Mouse (Mus musculus): ENCODE results near the gene Sugct.

The Sugct gene

GRCm38 (mm10) chr13:17296460-17296859, 398.9 kb downstream of the Sugct start:
- no peak for DNase-seq (ENCODE audit: low read depth, low spot score)

DNA sequence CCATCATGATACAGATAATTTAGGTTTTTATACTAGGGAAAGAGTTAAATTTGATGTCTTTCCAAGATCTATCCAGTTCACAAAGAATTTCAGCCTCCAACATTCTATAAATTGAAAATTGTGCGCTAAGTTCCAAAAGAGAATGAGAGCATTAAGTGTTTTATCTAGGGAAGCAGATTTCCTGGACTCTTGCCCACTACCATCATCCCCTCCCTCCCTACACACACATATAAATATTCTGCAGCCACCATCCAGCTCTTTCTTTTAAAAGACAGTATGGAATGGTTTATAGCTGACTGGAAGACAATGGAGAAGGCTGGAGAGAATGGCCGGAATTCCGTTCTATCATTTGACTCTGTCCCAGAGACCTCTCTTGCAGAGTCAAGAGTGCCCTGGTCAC, 404.3 kb downstream of the Sugct start:
- no peak for DNase-seq (ENCODE audit: low read depth, low spot score)

GRCm38 (mm10) chr13:17288377-17288776, 407.0 kb downstream of the Sugct start:
- no peak for DNase-seq (ENCODE audit: low read depth, low spot score)

DNA sequence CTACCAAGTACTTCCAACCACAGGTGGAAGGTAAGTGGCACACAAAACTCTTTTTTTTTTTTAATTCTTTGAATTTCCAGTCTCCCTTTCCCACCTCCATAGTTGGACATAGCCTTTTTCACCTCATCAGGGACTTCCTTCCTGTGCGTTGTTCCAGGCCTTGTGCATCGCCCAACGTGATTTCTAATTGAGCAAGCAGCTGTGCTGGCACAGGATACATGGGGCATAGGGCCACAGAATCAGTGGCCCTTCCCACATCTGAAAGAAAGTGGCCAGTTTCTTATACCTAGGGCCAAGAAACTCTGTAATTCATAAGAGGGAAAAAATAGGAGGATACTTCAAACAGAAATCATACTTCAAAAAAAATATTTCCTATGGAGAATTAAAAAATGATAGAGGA, 449.4 kb downstream of the Sugct start:
- DNase-seq (ENCODE audit: low read depth, low spot score) = no peak

DNA sequence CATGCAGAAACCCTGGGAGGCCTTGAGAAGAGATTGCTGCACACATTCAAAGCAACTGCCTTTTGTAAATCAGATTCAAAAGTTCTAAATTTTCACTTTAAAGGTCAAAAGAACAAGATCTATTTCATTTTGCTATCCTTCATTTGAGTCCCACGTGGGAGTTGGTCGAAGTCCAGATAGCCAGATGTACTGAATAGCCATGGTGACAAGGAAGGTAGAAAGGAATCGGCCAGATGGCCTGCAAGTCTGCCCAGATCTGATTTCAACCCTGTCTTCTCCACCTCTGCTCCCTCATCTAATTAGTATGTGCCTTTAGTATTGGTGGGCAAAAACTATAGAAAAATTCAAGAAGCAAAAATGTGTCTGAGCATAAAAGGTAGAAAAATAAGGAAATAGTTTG, 478.8 kb downstream of the Sugct start:
- DNase-seq (ENCODE audit: low read depth, low spot score) = no peak

DNA sequence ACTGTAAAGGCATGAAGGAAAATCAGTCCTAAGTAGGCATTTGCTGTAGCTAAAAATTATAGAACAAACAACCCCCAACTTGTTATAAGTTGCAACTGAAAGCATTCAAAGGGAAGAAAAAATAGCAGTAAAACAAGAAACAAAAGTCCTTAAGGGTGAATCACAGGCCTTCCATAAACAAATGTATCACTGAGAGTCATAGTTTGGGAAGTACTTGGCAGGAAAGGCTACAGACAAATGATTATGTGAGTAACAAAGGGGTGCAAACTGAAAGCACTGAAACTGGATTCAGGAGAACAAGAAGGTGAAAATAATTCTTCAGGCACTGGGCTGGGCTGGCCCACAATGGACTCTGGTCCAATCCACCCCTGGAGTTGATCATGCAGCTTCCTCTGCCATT, 482.7 kb downstream of the Sugct start:
- no peak for DNase-seq (ENCODE audit: low read depth, low spot score)

- no peak for DNase-seq (ENCODE audit: low read depth, low spot score)
These were observed 505.1 kb downstream of the Sugct start for GRCm38 (mm10) chr13:17190180-17190762.

DNA sequence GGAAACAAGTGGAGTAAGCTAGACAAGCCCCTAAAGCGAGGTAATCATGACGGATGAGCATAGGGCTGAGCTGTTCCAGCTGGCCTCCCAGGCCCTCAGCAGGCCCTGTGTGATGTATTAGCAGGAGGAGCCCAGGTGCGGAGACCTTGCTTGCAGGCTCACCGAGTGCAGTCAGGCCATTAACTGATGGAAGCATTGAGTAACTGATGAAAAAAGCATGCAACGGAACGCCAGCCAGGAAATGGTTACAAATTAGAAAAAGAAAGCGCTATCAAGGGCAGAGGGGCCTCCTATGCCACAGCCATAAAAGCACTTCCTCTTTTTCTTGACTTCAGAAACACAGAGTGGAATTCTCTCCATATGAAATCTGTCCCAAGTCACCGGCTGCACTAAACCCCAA, 510.1 kb downstream of the Sugct start:
- DNase-seq (ENCODE audit: low read depth, low spot score) = no peak

DNA sequence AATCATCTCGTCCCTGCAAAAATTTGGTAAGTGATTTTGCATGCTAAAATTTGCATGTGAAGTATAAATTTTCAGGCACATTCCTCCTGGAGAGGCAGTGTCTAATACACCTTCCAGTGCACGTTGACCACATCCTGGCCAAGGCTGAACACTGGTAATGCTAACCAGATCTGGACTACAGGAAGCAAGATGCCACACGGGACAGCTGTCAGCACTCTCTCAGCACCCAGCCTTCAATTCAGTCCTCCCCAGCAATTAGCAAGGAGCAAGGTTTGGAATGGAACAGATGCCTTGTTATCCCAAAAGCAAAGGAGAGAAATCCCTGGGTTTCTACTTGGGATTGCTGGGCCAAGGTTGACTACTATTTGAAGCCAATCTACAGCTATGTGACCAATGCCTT, 529.4 kb downstream of the Sugct start:
- DNase-seq (ENCODE audit: low read depth, low spot score) = no peak

DNA sequence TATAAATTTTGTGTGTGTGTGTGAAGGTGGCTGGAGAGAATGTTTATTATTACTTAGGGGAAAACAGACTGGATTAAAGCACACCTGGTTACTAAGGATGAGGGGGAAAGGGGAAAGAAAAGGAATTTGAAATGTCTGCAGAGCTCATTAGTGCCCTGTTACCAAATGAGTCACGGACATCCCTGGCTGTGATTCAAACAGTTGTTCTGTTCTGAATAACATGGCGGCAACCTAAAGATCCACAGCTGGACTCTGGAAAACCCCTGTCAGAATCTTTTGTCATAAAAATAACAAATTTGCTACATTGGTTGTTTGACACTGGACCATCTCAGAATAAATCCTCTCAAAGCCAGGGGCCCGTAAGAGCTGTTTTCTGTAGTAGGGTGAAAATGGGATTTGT, 530.6 kb downstream of the Sugct start:
- DNase-seq (ENCODE audit: low read depth, low spot score) = no peak

- DNase-seq (ENCODE audit: low read depth, low spot score) = no peak
These were observed 548.8 kb downstream of the Sugct start for GRCm38 (mm10) chr13:17146441-17146992.

DNA sequence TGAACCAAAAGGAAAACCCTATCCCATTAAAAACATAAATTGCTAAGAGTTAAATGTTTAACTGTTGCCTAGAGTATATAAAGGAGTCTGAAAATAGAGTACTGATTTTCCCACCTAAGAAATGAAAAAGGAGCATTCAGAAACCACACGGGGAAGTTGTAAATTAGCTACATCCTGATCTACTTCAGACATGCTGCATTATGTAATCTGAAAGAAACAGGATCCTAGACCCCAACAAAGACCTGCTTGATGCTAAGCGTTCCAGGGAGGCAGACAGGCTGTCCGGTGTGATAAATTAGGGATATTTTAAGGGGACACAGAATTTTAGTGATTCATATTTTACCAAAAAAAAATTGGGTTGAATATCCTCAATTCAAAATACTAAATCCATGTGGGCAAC, 579.3 kb downstream of the Sugct start:
- no peak for DNase-seq (ENCODE audit: low read depth, low spot score)

GRCm38 (mm10) chr13:17102372-17102771, 593.0 kb downstream of the Sugct start:
- no peak for DNase-seq (ENCODE audit: low read depth, low spot score)

GRCm38 (mm10) chr13:17086547-17086946, 608.8 kb downstream of the Sugct start:
- DNase-seq (ENCODE audit: low read depth, low spot score) = no peak

DNA sequence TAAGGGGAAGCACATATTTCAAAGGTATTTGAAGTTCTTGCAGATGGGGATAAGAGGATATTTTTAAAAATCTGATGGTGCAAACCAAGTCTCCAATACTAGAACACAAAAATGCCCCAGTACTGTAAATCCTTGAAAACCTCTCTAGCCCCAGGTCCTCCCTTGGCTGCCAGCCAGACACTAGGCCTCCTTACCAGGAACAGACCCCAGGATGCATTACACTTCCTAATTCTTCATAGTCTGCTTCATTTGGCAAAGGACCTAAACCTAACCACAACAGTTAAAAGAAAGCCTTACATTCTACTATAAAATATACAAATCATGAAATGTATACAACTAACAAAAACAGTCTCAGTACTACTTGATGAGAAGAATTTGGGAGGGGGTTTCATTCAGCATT, 609.2 kb downstream of the Sugct start:
- DNase-seq (ENCODE audit: low read depth, low spot score) = no peak

GRCm38 (mm10) chr13:17084946-17085852, 610.2 kb downstream of the Sugct start:
- DNase-seq (ENCODE audit: low read depth, low spot score) = no peak

GRCm38 (mm10) chr13:17081618-17082017, 613.7 kb downstream of the Sugct start:
- DNase-seq (ENCODE audit: low read depth, low spot score) = no peak

- DNase-seq (ENCODE audit: low read depth, low spot score) = no peak
These were observed 629.8 kb downstream of the Sugct start for GRCm38 (mm10) chr13:17065552-17065951.

GRCm38 (mm10) chr13:17056650-17057049, 638.7 kb downstream of the Sugct start:
- DNase-seq (ENCODE audit: low read depth, low spot score) = no peak

- DNase-seq (ENCODE audit: low read depth, low spot score) = no peak
These were observed 651.7 kb downstream of the Sugct start for GRCm38 (mm10) chr13:17043426-17044224.

GRCm38 (mm10) chr13:17042332-17042731, 653.0 kb downstream of the Sugct start:
- no peak for DNase-seq (ENCODE audit: low read depth, low spot score)

GRCm38 (mm10) chr13:17039727-17040126, 655.6 kb downstream of the Sugct start:
- DNase-seq (ENCODE audit: low read depth, low spot score) = no peak
